Mouse (Mus musculus) forebrain, embryonic 13.5 days (tissue): ENCODE results near the gene Nemp1. TPM values are rescaled to one million over a fixed set of nuclear protein-coding genes. Genes with fewer than 3 reads are reported as not detected.
A peak's percentile ranks its signal among the peaks of the same experiment; 100 is the strongest.

Source experiments
- ATAC-seq: fragments of 200-750 bp; cut with Nextera tagmentation; 2 replicates; pipeline ENCODE4 v1.8.0; 2017
- H3K27ac ChIP-seq: fragments of 300-500 bp; sonication (generic); 2 replicates; pipeline ENCODE4 v1.5.1; 2015; ENCODE audit warnings: inconsistent platforms, mild to moderate bottlenecking, moderate library complexity
- H3K27me3 ChIP-seq: fragments of 300-500 bp; sonication (generic); 2 replicates; pipeline ENCODE4 v1.6.1; 2015; ENCODE audit warnings: mild to moderate bottlenecking, inconsistent platforms
- H3K36me3 ChIP-seq: fragments of 300-500 bp; sonication (generic); 2 replicates; pipeline ENCODE4 v1.6.1; 2015; ENCODE audit warnings: mild to moderate bottlenecking, inconsistent platforms; ENCODE audit not compliant: poor library complexity, severe bottlenecking
- H3K4me1 ChIP-seq: fragments of 300-500 bp; sonication (generic); 2 replicates; pipeline ENCODE4 v1.6.1; 2015; ENCODE audit warnings: inconsistent platforms
- H3K4me2 ChIP-seq: fragments of 300-500 bp; sonication (generic); 2 replicates; pipeline ENCODE4 v1.6.1; 2015; ENCODE audit warnings: inconsistent platforms, mild to moderate bottlenecking, moderate library complexity
- H3K4me3 ChIP-seq: fragments of 300-500 bp; sonication (generic); 2 replicates; pipeline ENCODE4 v1.5.1; 2015; ENCODE audit warnings: mild to moderate bottlenecking, inconsistent platforms
- H3K9ac ChIP-seq: fragments of 300-500 bp; sonication (generic); 2 replicates; pipeline ENCODE4 v1.6.1; 2015; ENCODE audit warnings: mild to moderate bottlenecking, inconsistent platforms
- H3K9me3 ChIP-seq: fragments of 300-500 bp; sonication (generic); replicated peaks from 2 replicates; pipeline ENCODE4 v1.6.1; 2016; ENCODE audit warnings: inconsistent platforms
- WGBS: fragments of 180-500 bp; shearing (Covaris S2); methylation state at CpG from one replicate; pipeline ENCODE4 v1.1.7; 2015; 5-methylcytosine and 5-hydroxymethylcytosine counted together
- polyA plus RNA-seq: library from polyadenylated mRNA; unstranded; fragments of >200 nt; fragmentation: Nextera tagmentation; extraction: Ambion mirVana; gene quantifications from 2 replicates; pipeline ENCODE4 v1.2.1, GENCODE M21; 2015

The Nemp1 gene
- polyA plus RNA-seq, 1 experiment from 2014 or later, result 6.7 TPM

- no peak for ATAC-seq
- Histone ChIP-seq H3K9me3 (no peaks in the 10 kb centered on the region), H3K36me3 (no peaks in the 10 kb centered on the region), H3K4me1 (no peaks in the 10 kb centered on the region), H3K9ac (no peak overlapping the region), H3K4me3 (no peak overlapping the region), H3K27me3 (no peaks in the 10 kb centered on the region), H3K27ac (no peak overlapping the region), H3K4me2 (no peak overlapping the region)
- 84% methylated on average over 6 of the region's 6 CpGs for whole genome bisulfite sequencing
Measured at GRCm38 (mm10) chr10:127712736-127713135, 46.0 kb downstream of the Nemp1 start.

- peak; percentile 55; the same call in 1 of the 2 replicates for ATAC-seq
- Histone ChIP-seq H3K4me3 (0 out of 2 replicates have a peak overlapping the region, but pooled peaks have one; percentile 6), H3K4me1 (peaks cover 27% of the 10 kb centered on the region), H3K27ac (no peak overlapping the region), H3K9me3 (no peaks in the 10 kb centered on the region), H3K4me2 (peak overlapping the region; percentile 43), H3K9ac (peak overlapping the region; percentile 48; the same call in 1 of the 2 replicates), H3K27me3 (peaks cover 52% of the 10 kb centered on the region), H3K36me3 (no peaks in the 10 kb centered on the region)
- 12% methylated on average over 20 of the region's 20 CpGs for WGBS
Measured at GRCm38 (mm10) chr10:127721671-127722418, 55.1 kb downstream of the Nemp1 start.

GRCm38 (mm10) chr10:127724178-127724577 lies 57.5 kb downstream of the Nemp1 start, which contains the start of gene Tac2:
Gene Tac2, plus strand, starts transcription at chr10:127724478.
- Histone ChIP-seq H3K4me2 (no peak within 1 kb of the TSS), H3K4me3 (no peak within 1 kb of the TSS), H3K36me3 (no peaks in the 10 kb centered on the region), H3K9ac (no peak within 1 kb of the TSS), H3K27ac (no peak within 1 kb of the TSS), H3K27me3 (peaks cover 74% of the 10 kb centered on the region), H3K9me3 (no peaks in the 10 kb centered on the region), H3K4me1 (peaks cover 27% of the 10 kb centered on the region)
- no peak for ATAC-seq
- 85% methylated on average over 3 of the region's 3 CpGs for WGBS

- 93% methylated on average over 4 of the region's 4 CpGs for WGBS
- no peak overlapping the region for H3K4me2 ChIP-seq
- H3K9ac ChIP-seq, result no peak overlapping the region
- H3K36me3 ChIP-seq, result no peaks in the 10 kb centered on the region
- peaks cover 79% of the 10 kb centered on the region for H3K27me3 ChIP-seq
- no peak for ATAC-seq
- peaks cover 27% of the 10 kb centered on the region for H3K4me1 ChIP-seq
- H3K9me3 ChIP-seq, result no peaks in the 10 kb centered on the region
- H3K4me3 ChIP-seq, result no peak overlapping the region
- no peak overlapping the region for H3K27ac ChIP-seq
Measured at GRCm38 (mm10) chr10:127725136-127725535, 58.4 kb downstream of the Nemp1 start.

- Histone ChIP-seq H3K9me3 (no peaks in the 10 kb centered on the region), H3K4me3 (no peak overlapping the region), H3K4me2 (no peak overlapping the region), H3K4me1 (peaks cover 11% of the 10 kb centered on the region), H3K36me3 (no peaks in the 10 kb centered on the region), H3K27me3 (peaks cover 75% of the 10 kb centered on the region), H3K27ac (no peak overlapping the region), H3K9ac (no peak overlapping the region)
- ATAC-seq, result no peak
- WGBS, result 76% methylated on average over 8 of the region's 8 CpGs
Measured at GRCm38 (mm10) chr10:127728437-127728836, 61.7 kb downstream of the Nemp1 start.

GRCm38 (mm10) chr10:127730285-127730932 lies 63.7 kb downstream of the Nemp1 start:
- H3K36me3 ChIP-seq, result no peaks in the 10 kb centered on the region
- no peak overlapping the region for H3K4me3 ChIP-seq
- H3K9ac ChIP-seq, result no peak overlapping the region
- peaks cover 76% of the 10 kb centered on the region for H3K27me3 ChIP-seq
- ATAC-seq, result no peak
- no peak overlapping the region; the same call in 1 of the 2 replicates for H3K4me2 ChIP-seq
- WGBS, result 47% methylated on average over 11 of the region's 11 CpGs
- no peak overlapping the region for H3K27ac ChIP-seq
- peaks cover 10% of the 10 kb centered on the region for H3K4me1 ChIP-seq
- H3K9me3 ChIP-seq, result no peaks in the 10 kb centered on the region

- Histone ChIP-seq H3K4me2 (peak overlapping the region; percentile 19; the same call in 1 of the 2 replicates), H3K27ac (0 out of 2 replicates have a peak overlapping the region, but pooled peaks have one; percentile 0), H3K9me3 (no peaks in the 10 kb centered on the region), H3K4me3 (no peak overlapping the region), H3K27me3 (peaks cover 74% of the 10 kb centered on the region), H3K9ac (no peak overlapping the region), H3K36me3 (no peaks in the 10 kb centered on the region), H3K4me1 (peaks cover 10% of the 10 kb centered on the region)
- 6% methylated on average over 9 of the region's 9 CpGs for WGBS
- no peak; the same call in 1 of the 2 replicates for ATAC-seq
Measured at GRCm38 (mm10) chr10:127730933-127731310, 64.2 kb downstream of the Nemp1 start.

GRCm38 (mm10) chr10:127731397-127731796 lies 64.7 kb downstream of the Nemp1 start:
- Histone ChIP-seq H3K4me2 (peak overlapping the region; percentile 19; the same call in 1 of the 2 replicates), H3K4me3 (no peak overlapping the region), H3K36me3 (no peaks in the 10 kb centered on the region), H3K9ac (no peak overlapping the region), H3K27ac (0 out of 2 replicates have a peak overlapping the region, but pooled peaks have one; percentile 0), H3K4me1 (peaks cover 10% of the 10 kb centered on the region), H3K9me3 (no peaks in the 10 kb centered on the region), H3K27me3 (peaks cover 76% of the 10 kb centered on the region)
- 37% methylated on average over 5 of the region's 5 CpGs for WGBS
- ATAC-seq, result no peak

- Histone ChIP-seq H3K27me3 (peaks cover 47% of the 10 kb centered on the region), H3K4me2 (no peak overlapping the region), H3K36me3 (no peaks in the 10 kb centered on the region), H3K4me1 (peaks cover 13% of the 10 kb centered on the region), H3K9ac (no peak overlapping the region), H3K9me3 (no peaks in the 10 kb centered on the region), H3K27ac (no peak overlapping the region), H3K4me3 (no peak overlapping the region)
- no peak for ATAC-seq
- WGBS, result 55% methylated on average over 5 of the region's 5 CpGs
Measured at GRCm38 (mm10) chr10:127734434-127734833, 67.7 kb downstream of the Nemp1 start.

- no peak overlapping the region for H3K4me3 ChIP-seq
- H3K27me3 ChIP-seq, result peaks cover 29% of the 10 kb centered on the region
- WGBS, result 71% methylated on average over 2 of the region's 2 CpGs
- H3K36me3 ChIP-seq, result peaks cover 2% of the 10 kb centered on the region
- ATAC-seq, result no peak
- peaks cover 16% of the 10 kb centered on the region for H3K4me1 ChIP-seq
- no peak overlapping the region for H3K27ac ChIP-seq
- H3K9me3 ChIP-seq, result no peaks in the 10 kb centered on the region
- no peak overlapping the region for H3K4me2 ChIP-seq
- no peak overlapping the region for H3K9ac ChIP-seq
Measured at GRCm38 (mm10) chr10:127736266-127736665, 69.6 kb downstream of the Nemp1 start.

GRCm38 (mm10) chr10:127736916-127737315 lies 70.2 kb downstream of the Nemp1 start:
- H3K9me3 ChIP-seq, result no peaks in the 10 kb centered on the region
- no peak for ATAC-seq
- H3K4me2 ChIP-seq, result no peak overlapping the region
- H3K27me3 ChIP-seq, result peaks cover 26% of the 10 kb centered on the region
- H3K27ac ChIP-seq, result no peak overlapping the region
- peaks cover 9% of the 10 kb centered on the region for H3K36me3 ChIP-seq
- no peak overlapping the region for H3K4me3 ChIP-seq
- WGBS, result 80% methylated on average over 4 of the region's 4 CpGs
- H3K9ac ChIP-seq, result no peak overlapping the region
- H3K4me1 ChIP-seq, result peaks cover 16% of the 10 kb centered on the region

GRCm38 (mm10) chr10:127737552-127737951 lies 70.9 kb downstream of the Nemp1 start:
- no peak overlapping the region for H3K4me2 ChIP-seq
- no peak for ATAC-seq
- H3K36me3 ChIP-seq, result peaks cover 15% of the 10 kb centered on the region
- 27% methylated on average over 2 of the region's 2 CpGs for WGBS
- H3K27me3 ChIP-seq, result peaks cover 20% of the 10 kb centered on the region
- no peak overlapping the region for H3K27ac ChIP-seq
- H3K4me3 ChIP-seq, result no peak overlapping the region
- H3K9ac ChIP-seq, result no peak overlapping the region
- H3K4me1 ChIP-seq, result peaks cover 16% of the 10 kb centered on the region
- no peaks in the 10 kb centered on the region for H3K9me3 ChIP-seq
